Mouse (Mus musculus) brain, embryonic 14.5 days (tissue): Measurements from ENCODE around the gene Raver2.

Experiments used
- CTCF ChIP-seq: fragments of 200-500 bp; IDR thresholded peaks from 2 replicates; pipeline ENCODE4 v1.5.1; 2012; ENCODE audit warnings: inconsistent platforms, mild to moderate bottlenecking, moderate library complexity, borderline replicate concordance; ENCODE audit not compliant: insufficient read depth, insufficient read length; ENCODE audit errors: extremely low read depth
- POLR2A ChIP-seq: fragments of 200-500 bp; IDR thresholded peaks from 2 replicates; pipeline ENCODE4 v1.6.1; 2012; ENCODE audit warnings: mild to moderate bottlenecking, inconsistent platforms, borderline replicate concordance; ENCODE audit not compliant: poor library complexity, insufficient read depth, insufficient read length, severe bottlenecking; ENCODE audit errors: extremely low read depth

DNA sequence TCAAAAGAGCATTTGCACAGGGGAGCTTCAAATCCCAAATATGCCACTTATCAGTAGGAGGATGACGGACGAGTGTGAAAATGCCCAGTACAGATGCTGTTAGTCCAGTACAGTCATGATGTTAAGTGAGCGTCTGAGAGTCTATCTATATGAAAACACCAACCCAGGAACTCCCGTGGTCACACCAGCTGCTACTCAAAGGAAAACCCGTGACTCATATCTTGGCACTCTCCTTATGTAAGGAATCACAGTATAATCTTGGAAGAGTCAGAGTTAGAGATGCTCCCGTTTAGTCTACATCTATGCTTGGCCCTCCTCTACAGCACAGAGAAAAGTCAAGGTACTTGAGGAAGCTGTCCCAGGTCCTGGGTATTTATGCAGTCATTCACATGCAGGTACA, 89.5 kb downstream of the Raver2 start:
- TF ChIP-seq CTCF (no peak), POLR2A (no peak)
